Mouse (Mus musculus): ENCODE measurements around the gene Ccl6.

Ccl6 gene

GRCm38 (mm10) chr11:83592853-83593252 is at the start of gene Ccl6:
TSS of gene Ccl6 (minus strand) at chr11:83593087.
- DNase-seq: peak; percentile 8

GRCm38 (mm10) chr11:83641216-83641615 is 48.3 kb upstream of the Ccl6 start:
- peak; percentile 12 for DNase-seq

- peak; percentile 69 for DNase-seq
These were observed 47.3 kb upstream of the Ccl6 start for GRCm38 (mm10) chr11:83640141-83640540.

GRCm38 (mm10) chr11:83639533-83639932 is 46.6 kb upstream of the Ccl6 start:
- peak; percentile 67 for DNase-seq

GRCm38 (mm10) chr11:83638934-83639333 is 46.0 kb upstream of the Ccl6 start:
- DNase-seq: peak; percentile 16

- no peak for DNase-seq
These were observed 43.9 kb upstream of the Ccl6 start for GRCm38 (mm10) chr11:83636742-83637235.

- no peak for DNase-seq
These were observed 42.0 kb upstream of the Ccl6 start for GRCm38 (mm10) chr11:83634898-83635297.

GRCm38 (mm10) chr11:83634425-83634824 is 41.5 kb upstream of the Ccl6 start:
- no peak for DNase-seq

- DNase-seq: no peak
These were observed 39.9 kb upstream of the Ccl6 start for GRCm38 (mm10) chr11:83632744-83633143.

- no peak for DNase-seq
These were observed 38.2 kb upstream of the Ccl6 start for GRCm38 (mm10) chr11:83631065-83631464.

GRCm38 (mm10) chr11:83630630-83631029 is 37.7 kb upstream of the Ccl6 start:
- no peak for DNase-seq

GRCm38 (mm10) chr11:83628808-83629207 is 35.9 kb upstream of the Ccl6 start:
- no peak for DNase-seq

GRCm38 (mm10) chr11:83623586-83623985 is 30.7 kb upstream of the Ccl6 start:
- DNase-seq: no peak

- DNase-seq: no peak
These were observed 26.1 kb upstream of the Ccl6 start for GRCm38 (mm10) chr11:83619037-83619436.

- no peak for DNase-seq
These were observed 25.4 kb upstream of the Ccl6 start for GRCm38 (mm10) chr11:83618238-83618637.

GRCm38 (mm10) chr11:83616586-83616985 is 23.7 kb upstream of the Ccl6 start:
- DNase-seq: no peak

- DNase-seq: no peak
These were observed 18.0 kb upstream of the Ccl6 start for GRCm38 (mm10) chr11:83610900-83611299.

- no peak for DNase-seq
These were observed 13.5 kb upstream of the Ccl6 start for GRCm38 (mm10) chr11:83606396-83606795.

GRCm38 (mm10) chr11:83605535-83605934 is 12.6 kb upstream of the Ccl6 start:
- DNase-seq: no peak

- no peak for DNase-seq
These were observed 11.8 kb upstream of the Ccl6 start for GRCm38 (mm10) chr11:83604698-83605097.

- no peak for DNase-seq
These were observed 10.5 kb upstream of the Ccl6 start for GRCm38 (mm10) chr11:83603399-83603798.

- no peak for DNase-seq
These were observed 7.7 kb upstream of the Ccl6 start for GRCm38 (mm10) chr11:83600576-83600975.

GRCm38 (mm10) chr11:83598991-83599390 is 6.1 kb upstream of the Ccl6 start:
- no peak for DNase-seq

GRCm38 (mm10) chr11:83598207-83598837 is 5.4 kb upstream of the Ccl6 start:
- DNase-seq: no peak

- DNase-seq: no peak
These were observed 4.9 kb upstream of the Ccl6 start for GRCm38 (mm10) chr11:83597796-83598195.
